Mouse (Mus musculus) liver, embryonic 13.5 days (tissue): ENCODE data around the gene Cdh1. TPM values are rescaled to one million over a fixed set of nuclear protein-coding genes. Genes with fewer than 3 reads are reported as not detected.

Experiments
- ATAC-seq: fragments of 200-750 bp; cut with Nextera tagmentation; 2 replicates; pipeline ENCODE4 v1.8.0; 2017; ENCODE audit warnings: low read depth, mild to moderate bottlenecking, moderate number of reproducible peaks, moderate library complexity
- DNase-seq: peaks from one replicate; pipeline ENCODE4 v3.0.0; 2022
- H3K27ac ChIP-seq: fragments of 300-500 bp; sonication (generic); 2 replicates; pipeline ENCODE4 v1.5.1; 2015; ENCODE audit warnings: moderate library complexity, mild to moderate bottlenecking, inconsistent platforms
- H3K27me3 ChIP-seq: fragments of 300-500 bp; sonication (generic); 2 replicates; pipeline ENCODE4 v1.6.1; 2015; ENCODE audit warnings: mild to moderate bottlenecking, inconsistent platforms
- H3K36me3 ChIP-seq: fragments of 300-500 bp; sonication (generic); 2 replicates; pipeline ENCODE4 v1.6.1; 2015; ENCODE audit warnings: mild to moderate bottlenecking, inconsistent platforms
- H3K4me1 ChIP-seq: fragments of 300-500 bp; sonication (generic); replicated peaks from 2 replicates; pipeline ENCODE4 v1.6.1; 2015; ENCODE audit warnings: inconsistent platforms
- H3K4me2 ChIP-seq: fragments of 300-500 bp; sonication (generic); 2 replicates; pipeline ENCODE4 v1.6.1; 2015; ENCODE audit warnings: inconsistent platforms, mild to moderate bottlenecking, moderate library complexity
- H3K4me3 ChIP-seq: fragments of 300-500 bp; sonication (generic); replicated peaks from 2 replicates; pipeline ENCODE4 v1.5.1; 2015; ENCODE audit warnings: mild to moderate bottlenecking, inconsistent platforms
- H3K9ac ChIP-seq: fragments of 300-500 bp; sonication (generic); 2 replicates; pipeline ENCODE4 v1.6.1; 2015; ENCODE audit warnings: mild to moderate bottlenecking, inconsistent platforms
- H3K9me3 ChIP-seq: fragments of 300-500 bp; sonication (generic); replicated peaks from 2 replicates; pipeline ENCODE4 v1.6.1; 2016; ENCODE audit warnings: inconsistent platforms
- WGBS: fragments of 180-500 bp; shearing (Covaris S2); methylation state at CpG from one replicate; pipeline ENCODE4 v1.1.7; 2015; ENCODE audit not compliant: insufficient replicate concordance; 5-methylcytosine and 5-hydroxymethylcytosine counted together
- polyA plus RNA-seq: library from polyadenylated mRNA; unstranded; fragments of >200 nt; fragmentation: Nextera tagmentation; extraction: Ambion mirVana; gene quantifications from 2 replicates; pipeline ENCODE4 v1.2.1, GENCODE M21; 2015

Gene Cdh1
- polyA plus RNA-seq, 1 experiment from 2014 or later, result 12.1 TPM

DNA sequence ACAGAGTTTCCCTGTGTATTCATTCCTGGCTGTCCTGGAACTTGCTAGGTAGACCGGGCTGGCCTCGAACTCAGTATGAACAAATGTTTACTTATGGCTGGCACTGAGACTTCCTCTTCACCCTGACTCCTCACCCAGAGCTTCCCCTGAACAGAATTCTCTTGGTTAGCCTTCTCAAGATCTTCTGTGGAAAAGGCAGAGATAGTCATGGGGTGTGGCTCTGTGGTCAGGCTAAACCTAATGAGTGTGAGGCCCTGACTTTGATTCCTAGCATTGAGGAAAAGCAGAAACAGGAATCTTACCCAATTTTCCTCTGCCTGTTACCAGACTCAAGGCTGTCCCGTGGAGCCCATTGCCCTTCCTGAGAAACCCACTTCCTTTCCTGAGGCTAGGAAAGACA is 8.9 kb downstream of the Cdh1 start:
- H3K27ac ChIP-seq, result 0 out of 2 replicates have a peak overlapping the region, but pooled peaks have one; percentile 35
- H3K9ac ChIP-seq, result no peak overlapping the region

DNA sequence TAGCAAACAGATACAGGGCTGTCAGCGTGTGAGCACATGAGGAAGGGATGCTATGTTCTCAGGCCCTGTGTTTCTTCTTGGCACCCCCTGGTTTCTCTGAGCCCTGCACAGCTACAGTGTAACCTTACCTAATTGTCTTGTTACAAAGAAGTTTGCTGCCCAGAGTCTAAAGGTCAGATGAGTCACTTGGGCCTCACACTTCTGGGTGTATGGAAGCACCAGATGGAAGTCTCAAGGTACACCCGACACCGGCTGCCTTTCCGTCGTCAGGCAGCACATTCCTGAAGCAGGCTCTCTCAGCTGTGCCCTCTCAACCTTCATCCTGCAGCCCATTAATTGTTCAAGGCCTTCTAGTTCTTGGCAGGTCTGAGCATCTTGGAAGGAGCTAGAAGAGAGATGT is 11.6 kb downstream of the Cdh1 start:
- H3K27me3 ChIP-seq, result no peaks in the 10 kb centered on the region
- no peak overlapping the region for H3K27ac ChIP-seq
- ATAC-seq (no peak), DNase-seq (no peak)
- WGBS, result 69% methylated on average over 5 of the region's 5 CpGs
- no peak overlapping the region for H3K4me2 ChIP-seq
- H3K4me3 ChIP-seq, result no peak overlapping the region
- peaks cover 17% of the 10 kb centered on the region for H3K4me1 ChIP-seq
- no peaks in the 10 kb centered on the region for H3K9me3 ChIP-seq
- H3K36me3 ChIP-seq, result no peaks in the 10 kb centered on the region
- H3K9ac ChIP-seq, result no peak overlapping the region

More for the DNA sequence above, 8.9 kb downstream of the Cdh1 start:
- DNase-seq (no peak), ATAC-seq (no peak)
- no peak overlapping the region for H3K4me3 ChIP-seq
- WGBS, result 26% methylated on average over 3 of the region's 3 CpGs
- no peaks in the 10 kb centered on the region for H3K9me3 ChIP-seq
- H3K27me3 ChIP-seq, result peaks cover 7% of the 10 kb centered on the region; the same call in 1 of the 2 replicates
- H3K4me2 ChIP-seq, result no peak overlapping the region
- peaks cover 20% of the 10 kb centered on the region for H3K4me1 ChIP-seq
- H3K36me3 ChIP-seq, result no peaks in the 10 kb centered on the region

DNA sequence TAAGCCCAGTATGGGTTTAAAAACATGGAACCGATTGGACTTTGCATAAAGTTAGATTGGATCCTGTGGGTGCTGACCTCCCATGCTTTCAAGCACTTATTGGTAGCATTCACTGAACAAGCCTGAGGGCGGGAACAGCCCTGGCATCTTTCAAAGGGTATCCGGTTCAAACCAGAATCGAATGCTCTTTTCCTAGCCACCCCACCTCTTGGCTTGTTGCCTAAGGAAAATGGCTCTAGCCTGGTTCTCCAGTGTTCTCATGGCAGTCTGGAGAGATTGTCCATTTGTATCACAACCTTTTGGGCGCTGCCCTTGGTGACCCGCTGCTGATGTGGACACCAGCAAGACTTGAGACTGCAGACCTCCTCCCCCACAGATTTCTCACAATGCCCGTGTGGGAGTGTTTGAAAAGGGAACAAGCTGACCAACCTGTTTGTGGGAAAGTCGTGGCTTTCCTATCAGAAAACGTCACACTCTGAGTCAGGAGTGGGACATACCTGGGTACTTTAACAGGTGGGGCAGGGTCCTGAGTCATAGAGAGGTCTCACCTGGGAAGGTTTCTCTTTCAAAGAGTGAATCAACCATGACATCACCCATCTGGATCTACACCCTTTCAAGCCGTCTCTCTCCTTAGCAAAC is 12.6 kb downstream of the Cdh1 start:
- whole genome bisulfite sequencing, result 51% methylated on average over 10 of the region's 10 CpGs
- DNase-seq, result no peak
- Histone ChIP-seq H3K27ac (no peak overlapping the region), H3K4me3 (no peak overlapping the region), H3K9ac (no peak overlapping the region), H3K4me2 (no peak overlapping the region), H3K4me1 (peaks cover 17% of the 10 kb centered on the region), H3K36me3 (no peaks in the 10 kb centered on the region), H3K27me3 (no peaks in the 10 kb centered on the region), H3K9me3 (no peaks in the 10 kb centered on the region)
- no peak for ATAC-seq

DNA sequence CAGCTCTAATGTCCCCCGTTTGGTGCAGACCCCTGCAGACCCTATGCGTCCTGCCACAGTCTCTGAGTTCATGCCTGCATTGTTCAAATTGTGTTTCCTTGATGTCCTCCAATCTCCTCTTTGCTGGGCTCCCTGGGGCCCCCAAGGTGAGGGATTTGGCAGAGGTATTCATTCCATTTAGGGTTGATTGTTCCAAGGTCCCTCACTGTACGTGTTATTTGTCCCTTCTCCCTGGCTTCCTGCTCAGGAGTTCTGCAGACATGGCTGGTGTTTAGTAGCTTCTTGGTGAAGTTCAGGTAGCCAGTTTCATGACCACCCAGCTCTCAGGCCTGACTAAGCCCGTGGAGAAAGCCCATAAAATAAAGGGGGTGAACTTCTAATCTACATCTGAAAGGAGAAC is 13.5 kb downstream of the Cdh1 start:
- Histone ChIP-seq H3K36me3 (no peaks in the 10 kb centered on the region), H3K9ac (no peak overlapping the region), H3K27ac (no peak overlapping the region), H3K4me3 (no peak overlapping the region), H3K4me1 (peaks cover 14% of the 10 kb centered on the region), H3K4me2 (no peak overlapping the region), H3K27me3 (no peaks in the 10 kb centered on the region), H3K9me3 (no peaks in the 10 kb centered on the region)
- 47% methylated on average over 4 of the region's 4 CpGs for WGBS
- ATAC-seq (no peak), DNase-seq (no peak)

- no peak overlapping the region for H3K4me3 ChIP-seq
- no peaks in the 10 kb centered on the region for H3K36me3 ChIP-seq
- H3K27me3 ChIP-seq, result no peaks in the 10 kb centered on the region
- 40% methylated on average over 6 of the region's 6 CpGs for WGBS
- H3K9me3 ChIP-seq, result no peaks in the 10 kb centered on the region
- H3K4me1 ChIP-seq, result peaks cover 9% of the 10 kb centered on the region
- no peak overlapping the region for H3K27ac ChIP-seq
- H3K9ac ChIP-seq, result no peak overlapping the region
- ATAC-seq (no peak), DNase-seq (no peak)
- H3K4me2 ChIP-seq, result no peak overlapping the region
These were observed 14.0 kb downstream of the Cdh1 start for GRCm38 (mm10) chr8:106617196-106617595.

- peaks cover 6% of the 10 kb centered on the region; the same call in 1 of the 2 replicates for H3K4me1 ChIP-seq
- no peak for DNase-seq
- no peaks in the 10 kb centered on the region for H3K27me3 ChIP-seq
- no peak for ATAC-seq
- no peak overlapping the region for H3K27ac ChIP-seq
- H3K36me3 ChIP-seq, result no peaks in the 10 kb centered on the region
- no peaks in the 10 kb centered on the region for H3K9me3 ChIP-seq
- H3K4me3 ChIP-seq, result no peak overlapping the region
- no peak overlapping the region for H3K9ac ChIP-seq
- no peak overlapping the region for H3K4me2 ChIP-seq
- WGBS, result 60% methylated on average over 6 of the region's 6 CpGs
These were observed 14.7 kb downstream of the Cdh1 start for GRCm38 (mm10) chr8:106617865-106618264.

- H3K36me3 ChIP-seq, result no peaks in the 10 kb centered on the region
- no peaks in the 10 kb centered on the region for H3K9me3 ChIP-seq
- H3K4me1 ChIP-seq, result peaks cover 6% of the 10 kb centered on the region; the same call in 1 of the 2 replicates
- H3K27me3 ChIP-seq, result no peaks in the 10 kb centered on the region
- no peak overlapping the region for H3K9ac ChIP-seq
- no peak for ATAC-seq
- WGBS, result 57% methylated on average over 6 of the region's 6 CpGs
- no peak for DNase-seq
- H3K27ac ChIP-seq, result no peak overlapping the region
- H3K4me3 ChIP-seq, result no peak overlapping the region
- H3K4me2 ChIP-seq, result no peak overlapping the region
These were observed 15.2 kb downstream of the Cdh1 start for GRCm38 (mm10) chr8:106618324-106618723.

- DNase-seq (no peak), ATAC-seq (peak; percentile 70)
- Histone ChIP-seq H3K36me3 (no peaks in the 10 kb centered on the region), H3K27me3 (no peaks in the 10 kb centered on the region), H3K4me1 (peaks cover 14% of the 10 kb centered on the region), H3K4me3 (no peak overlapping the region), H3K9ac (no peak overlapping the region), H3K4me2 (no peak overlapping the region), H3K9me3 (no peaks in the 10 kb centered on the region), H3K27ac (peak overlapping the region; percentile 53)
- 30% methylated on average over 9 of the region's 9 CpGs for WGBS
These were observed 16.5 kb downstream of the Cdh1 start for GRCm38 (mm10) chr8:106619549-106620245.

DNA sequence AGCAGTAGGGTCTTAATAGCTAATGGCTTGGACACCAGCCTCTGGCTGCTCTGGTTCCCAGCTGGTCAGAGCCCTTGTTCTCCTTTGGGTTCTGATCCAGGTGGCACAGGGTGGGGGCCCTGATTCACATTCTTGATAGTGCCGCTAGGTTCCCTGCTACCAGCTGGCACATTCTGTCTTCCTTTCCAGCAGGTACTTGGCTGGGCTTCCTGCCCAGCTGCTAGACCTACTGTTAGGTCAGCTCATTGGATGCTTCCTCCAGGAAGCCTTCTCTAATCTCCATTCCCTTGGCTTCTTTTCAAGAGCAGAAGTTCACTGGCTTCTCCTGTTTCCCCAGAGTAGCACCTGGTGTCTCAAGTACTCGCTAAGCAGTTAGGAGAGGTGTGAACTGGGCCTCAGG is 17.3 kb downstream of the Cdh1 start:
- Histone ChIP-seq H3K4me2 (no peak overlapping the region), H3K27me3 (no peaks in the 10 kb centered on the region), H3K9ac (no peak overlapping the region), H3K9me3 (no peaks in the 10 kb centered on the region), H3K4me3 (no peak overlapping the region), H3K4me1 (peaks cover 14% of the 10 kb centered on the region), H3K27ac (no peak overlapping the region), H3K36me3 (no peaks in the 10 kb centered on the region)
- no peak for DNase-seq
- 72% methylated on average over 2 of the region's 2 CpGs for WGBS
- no peak for ATAC-seq

- ATAC-seq (no peak), DNase-seq (no peak)
- Histone ChIP-seq H3K4me3 (no peak overlapping the region), H3K9me3 (no peaks in the 10 kb centered on the region), H3K27ac (peak overlapping the region; percentile 47; the same call in 1 of the 2 replicates), H3K36me3 (no peaks in the 10 kb centered on the region), H3K9ac (no peak overlapping the region), H3K4me1 (peaks cover 8% of the 10 kb centered on the region; the same call in 1 of the 2 replicates), H3K27me3 (no peaks in the 10 kb centered on the region), H3K4me2 (no peak overlapping the region)
- 48% methylated on average over 5 of the region's 5 CpGs for WGBS
These were observed 19.9 kb downstream of the Cdh1 start for GRCm38 (mm10) chr8:106623016-106623415.

DNA sequence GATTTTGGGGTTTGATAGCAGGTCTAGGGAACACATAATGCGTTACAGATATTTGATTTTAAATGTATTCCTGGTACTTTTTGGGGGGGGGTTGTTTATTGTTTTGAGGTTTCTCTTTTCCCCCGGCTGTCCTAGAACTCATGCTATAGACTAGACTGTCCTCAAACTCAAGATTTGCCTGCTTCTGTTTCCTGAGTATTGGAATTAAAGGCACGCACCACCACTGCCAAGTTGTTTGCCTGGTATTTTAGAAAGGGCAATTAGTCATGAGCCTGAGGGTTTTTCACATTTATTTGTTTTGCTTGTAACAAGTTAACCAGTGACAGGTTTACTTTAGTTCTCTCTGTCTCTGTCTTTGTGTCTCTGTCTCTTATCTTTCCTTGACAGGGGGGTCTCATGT is 20.3 kb downstream of the Cdh1 start:
- Histone ChIP-seq H3K9ac (no peak overlapping the region), H3K4me2 (no peak overlapping the region), H3K27ac (no peak overlapping the region), H3K4me3 (no peak overlapping the region), H3K4me1 (peaks cover 8% of the 10 kb centered on the region; the same call in 1 of the 2 replicates), H3K9me3 (no peaks in the 10 kb centered on the region), H3K27me3 (no peaks in the 10 kb centered on the region), H3K36me3 (no peaks in the 10 kb centered on the region)
- ATAC-seq, result no peak
- no peak for DNase-seq
- 72% methylated on average over 3 of the region's 3 CpGs for WGBS

DNA sequence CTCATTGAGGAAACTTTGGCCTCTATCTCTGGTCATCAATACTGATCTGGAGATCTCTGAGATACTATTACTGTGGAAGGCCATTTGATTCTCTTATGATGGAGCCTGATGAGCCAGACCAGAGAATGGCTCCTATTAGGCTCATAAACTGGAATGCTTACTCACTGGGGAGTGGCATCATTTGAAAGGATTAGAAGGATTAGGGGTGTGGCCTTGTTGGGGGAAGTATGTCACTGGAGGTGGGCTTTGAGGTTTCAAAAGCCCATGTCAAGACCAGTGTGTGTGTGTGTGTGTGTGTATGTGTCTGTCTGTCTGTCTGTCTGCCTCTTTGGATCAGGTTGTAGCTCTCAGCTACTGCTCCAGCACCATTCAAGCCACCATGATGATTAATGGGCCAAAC is 20.8 kb downstream of the Cdh1 start:
- no peaks in the 10 kb centered on the region for H3K27me3 ChIP-seq
- H3K36me3 ChIP-seq, result no peaks in the 10 kb centered on the region
- H3K9ac ChIP-seq, result no peak overlapping the region

More for the DNA sequence above, 20.8 kb downstream of the Cdh1 start:
- Histone ChIP-seq H3K4me3 (no peak overlapping the region), H3K4me1 (peaks cover 8% of the 10 kb centered on the region; the same call in 1 of the 2 replicates), H3K27ac (no peak overlapping the region), H3K4me2 (no peak overlapping the region), H3K9me3 (no peaks in the 10 kb centered on the region)
- DNase-seq (no peak), ATAC-seq (no peak)
